Mouse (Mus musculus): Measurements from ENCODE around the gene Il10ra. TPM values are rescaled to one million over a fixed set of nuclear protein-coding genes. Genes with fewer than 3 reads are reported as not detected.
A peak's percentile ranks its signal among the peaks of the same experiment; 100 is the strongest.

Gene Il10ra
- total RNA-seq, 1 experiment from 2014 or later: 8.2 TPM

- ATAC-seq (replicated peaks; ENCODE audit: low read depth, poor library complexity, severe bottlenecking): peak; percentile 52; the same call in 1 of the 2 replicates
Measured at GRCm38 (mm10) chr9:45207015-45207743, 61.8 kb downstream of the Il10ra start.

- no peak for ATAC-seq (replicated peaks; ENCODE audit: low read depth, poor library complexity, severe bottlenecking)
Measured at GRCm38 (mm10) chr9:45206121-45206520, 62.8 kb downstream of the Il10ra start.

- no peak for ATAC-seq (replicated peaks; ENCODE audit: low read depth, poor library complexity, severe bottlenecking)
Measured at GRCm38 (mm10) chr9:45205143-45205542, 63.8 kb downstream of the Il10ra start.

Other genes with a start within 250 kb of the Il10ra start
- gene Mpzl2, start 229.3 kb downstream of the Il10ra start, total RNA-seq (2017): not detected in 2 replicates
- gene Mpzl3, start 214.0 kb downstream of the Il10ra start, total RNA-seq (2017): 0.27 and 1.0 TPM in 2 replicates
- gene Jaml, start 190.0 kb downstream of the Il10ra start, total RNA-seq (2017): 1.6 and 6.1 TPM in 2 replicates
- not detected in 2 replicates for gene Scn2b, start 151.4 kb downstream of the Il10ra start, total RNA-seq (2017)
- not detected in 2 replicates for gene Scn4b, start 130.8 kb downstream of the Il10ra start, total RNA-seq (2017)
- gene BC049352, start 87.1 kb downstream of the Il10ra start, total RNA-seq (2017): not detected in 2 replicates
- 0.19 TPM in 1 of 2 replicates, not detected in the other for gene Tmprss4, start 65.1 kb downstream of the Il10ra start, total RNA-seq (2017)
- not detected in 2 replicates for gene Tmprss13, start 50.0 kb upstream of the Il10ra start, total RNA-seq (2017)
- not detected in 2 replicates for gene Fxyd6, start 101.0 kb upstream of the Il10ra start, total RNA-seq (2017)
- 1.4 TPM in 1 of 2 replicates, not detected in the other for gene Fxyd2, start 130.5 kb upstream of the Il10ra start, total RNA-seq (2017)
- not detected in 2 replicates for gene Dscaml1, start 157.5 kb upstream of the Il10ra start, total RNA-seq (2017)

All from common myeloid progenitor, adult 5-6 weeks (primary cell).